Mouse (Mus musculus): ENCODE results near the gene Ifrd1.
"Not testable (repeated sequence)": the region's sequence is repeated elsewhere in the genome, so short reads cannot be mapped to it uniquely, and the experiment has no call there.

Ifrd1 gene

DNA sequence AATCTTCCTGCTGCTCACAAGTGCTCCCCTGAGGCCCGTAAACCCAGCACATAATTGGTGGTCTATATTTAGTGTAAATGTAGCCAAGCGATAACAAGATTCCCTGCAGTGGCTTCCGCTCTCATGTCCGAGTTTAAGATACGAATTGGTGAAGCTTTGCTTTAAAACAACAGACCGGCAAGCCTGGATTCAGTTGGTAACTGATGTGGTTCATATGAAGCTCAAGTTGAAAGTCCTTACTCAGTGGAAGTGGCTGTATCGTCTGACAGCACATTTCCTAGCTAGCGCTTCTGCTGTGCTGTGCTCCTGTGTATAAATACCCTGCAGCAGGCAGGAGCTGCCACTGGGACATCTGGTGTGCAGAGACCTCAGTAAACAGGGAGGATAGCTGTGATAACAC, 49.0 kb downstream of the Ifrd1 start, which contains the start of gene Lsmem1:
Gene Lsmem1 (minus strand): TSS at position 189 of the 400 bp plus-strand sequence.
- DNase-seq (ENCODE audit: extremely low spot score) = no peak

DNA sequence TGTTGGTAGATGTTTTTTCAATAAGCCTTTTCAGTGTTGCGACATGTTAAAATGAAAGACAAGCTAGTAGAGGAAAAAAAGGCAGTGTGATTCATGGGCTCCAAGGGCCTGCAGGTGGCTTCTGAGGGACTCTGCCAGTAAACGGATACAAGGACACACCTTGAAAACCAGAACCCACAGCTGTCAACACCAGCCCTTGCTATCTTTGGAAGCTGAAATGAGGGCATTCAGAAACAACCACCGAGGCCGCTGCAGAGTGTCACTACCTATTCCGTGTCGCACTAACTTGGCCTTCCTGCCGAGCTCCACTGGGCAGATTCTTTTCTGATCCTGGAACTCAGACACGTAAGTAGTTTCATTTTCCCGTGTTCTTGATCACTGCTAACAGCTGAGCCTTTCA, 49.9 kb downstream of the Ifrd1 start:
- DNase-seq (ENCODE audit: extremely low spot score) = no peak

DNA sequence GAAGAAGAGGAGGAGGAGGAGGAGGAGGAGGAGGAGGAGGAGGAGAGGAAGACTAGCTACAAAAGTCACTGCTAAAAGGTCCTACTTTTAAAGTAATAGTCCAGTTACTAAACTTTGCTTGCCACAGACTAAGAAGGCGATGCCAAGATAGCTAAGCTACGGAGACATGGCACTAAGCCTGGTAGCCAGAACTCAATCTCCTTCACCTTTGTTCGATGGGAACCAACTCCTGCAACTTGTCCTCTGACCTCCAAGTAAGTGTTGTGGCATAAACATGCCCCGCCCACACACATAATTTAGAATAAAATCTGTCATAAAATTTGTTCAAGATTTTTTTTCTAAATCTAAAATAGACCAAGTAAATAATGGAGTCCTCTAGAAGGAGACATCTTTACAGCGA, 50.3 kb downstream of the Ifrd1 start:
- DNase-seq (ENCODE audit: extremely low spot score) = no peak

DNA sequence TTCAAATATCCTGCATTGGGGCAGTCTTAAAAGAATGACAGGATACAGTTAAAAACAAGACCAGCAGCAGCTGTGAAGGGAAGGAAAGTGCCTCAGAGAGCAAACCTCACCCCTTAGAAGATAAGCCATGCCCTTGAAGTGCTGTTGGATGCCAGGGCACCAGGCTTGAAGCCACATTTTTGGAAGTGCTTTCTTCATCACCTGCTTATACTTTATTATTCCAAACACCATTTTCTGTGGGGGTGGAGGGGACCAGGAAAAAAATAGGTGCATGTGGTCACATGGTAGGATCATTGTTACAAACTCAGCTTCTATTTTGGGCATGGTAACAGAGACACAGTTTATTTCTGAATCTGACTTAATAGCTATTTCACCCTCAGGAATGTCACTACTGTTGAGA, 50.8 kb downstream of the Ifrd1 start:
- DNase-seq (ENCODE audit: extremely low spot score) = no peak

DNA sequence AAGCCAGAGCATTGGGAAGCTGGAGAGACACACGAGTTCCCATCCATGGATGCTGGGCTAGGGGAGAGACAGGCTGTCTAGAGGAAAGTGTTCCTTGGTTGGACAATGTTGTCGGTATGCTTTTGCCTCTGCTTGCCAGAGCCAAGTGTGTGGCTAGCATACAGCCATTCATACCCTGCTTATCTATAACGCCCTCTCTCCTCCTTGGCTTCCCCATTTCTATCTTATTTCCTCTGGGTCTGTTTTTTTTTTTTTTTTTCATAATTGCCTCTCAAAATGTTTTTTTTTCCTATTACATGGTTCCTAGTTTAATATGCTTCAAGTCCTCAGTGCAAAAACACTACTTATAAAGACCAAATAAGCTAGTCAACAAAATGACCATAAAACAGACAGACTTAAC, 62.8 kb downstream of the Ifrd1 start:
- DNase-seq (ENCODE audit: extremely low spot score) = no peak

DNA sequence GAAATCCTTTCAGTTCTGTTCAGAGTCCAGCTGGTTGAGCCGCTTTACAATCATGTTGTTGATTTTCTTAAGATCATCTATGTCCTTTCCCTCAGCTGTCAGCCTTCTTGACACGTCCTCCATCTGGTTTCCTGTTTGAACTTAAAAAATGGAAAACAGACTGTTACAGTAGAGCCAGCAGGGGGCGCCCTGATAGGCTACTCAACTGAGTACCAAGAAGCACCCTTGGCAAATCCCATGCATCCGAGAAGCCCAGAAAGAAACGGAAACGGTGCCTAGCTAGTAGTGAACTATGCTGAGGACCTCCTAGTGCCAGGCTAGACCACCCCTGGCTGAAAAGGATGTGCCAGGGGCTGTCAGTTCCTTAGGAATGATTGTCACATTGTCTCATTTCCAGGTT, 71.2 kb downstream of the Ifrd1 start:
- DNase-seq (ENCODE audit: extremely low spot score) = no peak

DNA sequence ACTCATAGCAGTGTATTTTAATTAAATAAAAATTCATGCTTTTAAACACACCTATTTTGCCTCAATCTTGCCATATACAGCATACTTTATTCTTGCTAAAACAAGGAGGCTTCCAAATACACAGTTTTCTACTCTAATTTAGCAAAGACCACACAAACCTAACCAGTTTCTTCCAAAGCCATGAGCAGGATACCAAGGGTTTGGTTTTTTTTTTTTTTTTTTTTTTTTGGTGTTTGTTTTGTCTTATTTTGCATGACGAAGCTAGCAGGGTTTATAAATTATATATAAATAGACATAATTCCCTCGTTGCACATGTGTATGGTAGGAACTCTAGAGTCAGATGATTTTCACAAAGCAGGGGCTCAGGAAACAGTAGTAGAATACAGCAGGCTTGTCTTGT, 72.1 kb downstream of the Ifrd1 start:
- no peak for DNase-seq (ENCODE audit: extremely low spot score)

DNA sequence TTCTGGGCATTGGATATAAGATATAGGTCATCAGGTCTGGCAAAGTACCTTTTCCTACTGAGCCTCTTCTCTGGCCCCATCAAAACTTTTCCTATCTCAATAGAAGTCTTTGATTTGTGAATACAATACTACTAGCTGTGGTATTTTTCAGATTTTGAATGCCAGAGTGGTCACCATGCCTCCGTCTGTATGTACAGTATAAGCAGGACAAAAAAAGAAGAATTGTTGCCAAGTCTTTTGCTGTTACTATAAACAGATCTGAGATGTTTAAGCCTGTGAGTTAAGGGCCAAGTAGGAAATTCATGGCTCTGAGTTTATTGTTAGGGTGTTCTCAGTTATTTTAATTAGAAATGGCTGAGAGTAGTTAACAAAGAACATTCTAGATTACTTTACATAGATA, 73.1 kb downstream of the Ifrd1 start:
- not testable (repeated sequence) for DNase-seq (ENCODE audit: extremely low spot score)

DNA sequence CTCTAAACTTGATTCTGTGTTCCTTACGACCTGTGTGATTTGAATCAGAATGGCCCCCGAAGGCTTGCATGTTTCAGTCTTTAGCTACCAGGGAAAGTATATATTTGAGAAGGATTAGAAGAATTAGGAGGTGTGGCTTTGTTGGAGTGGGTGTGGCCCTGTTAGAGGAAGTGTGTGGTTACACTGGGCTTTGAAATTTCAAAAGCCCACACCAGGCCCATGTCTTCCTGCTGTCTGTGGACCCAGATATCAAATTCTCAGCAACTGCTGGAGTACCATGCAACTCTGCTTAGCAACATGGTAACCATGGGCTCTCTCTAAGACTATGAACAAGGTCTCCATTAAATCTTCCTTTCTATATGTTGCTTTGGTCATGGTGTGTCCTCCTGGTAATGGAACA, 76.7 kb downstream of the Ifrd1 start:
- DNase-seq (ENCODE audit: extremely low spot score) = no peak

DNA sequence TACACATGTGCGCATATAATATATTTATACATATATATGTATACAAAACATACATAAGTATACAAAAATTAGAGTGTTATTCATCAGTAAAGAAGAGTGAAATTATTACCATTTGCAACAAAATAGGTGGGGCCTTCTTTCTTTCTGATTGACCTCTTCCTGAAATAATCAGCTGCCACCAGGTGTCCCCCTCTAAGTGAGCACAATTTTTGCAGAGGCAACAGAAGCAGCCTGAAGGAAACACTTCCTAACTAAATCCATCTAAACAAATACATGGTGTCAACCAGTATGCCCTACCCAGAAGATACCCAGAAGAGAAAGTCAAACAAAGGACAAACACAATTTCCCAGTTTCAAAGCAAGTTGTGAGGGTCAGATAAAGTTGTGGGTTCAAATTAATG, 78.6 kb downstream of the Ifrd1 start:
- DNase-seq (ENCODE audit: extremely low spot score) = no peak

DNA sequence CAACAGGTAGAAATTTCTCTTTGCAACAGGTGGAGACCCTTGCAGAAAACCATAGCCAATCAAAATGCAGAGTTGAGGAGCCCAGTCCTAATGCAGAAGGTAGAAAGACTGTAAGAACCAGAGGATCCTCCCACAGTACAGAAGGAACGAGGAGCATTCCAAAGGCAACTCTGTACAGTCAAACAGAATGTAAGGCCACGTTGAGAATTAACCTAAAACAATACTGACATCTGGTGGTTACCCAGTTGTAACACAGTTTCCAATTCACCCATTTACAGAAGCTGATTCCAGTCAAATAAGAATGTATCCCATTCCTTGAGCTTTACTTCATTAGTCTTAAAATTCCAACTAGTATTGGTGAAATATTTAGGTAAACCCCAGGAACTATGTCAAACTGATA, 83.7 kb downstream of the Ifrd1 start:
- DNase-seq (ENCODE audit: extremely low spot score) = peak; percentile 26

DNA sequence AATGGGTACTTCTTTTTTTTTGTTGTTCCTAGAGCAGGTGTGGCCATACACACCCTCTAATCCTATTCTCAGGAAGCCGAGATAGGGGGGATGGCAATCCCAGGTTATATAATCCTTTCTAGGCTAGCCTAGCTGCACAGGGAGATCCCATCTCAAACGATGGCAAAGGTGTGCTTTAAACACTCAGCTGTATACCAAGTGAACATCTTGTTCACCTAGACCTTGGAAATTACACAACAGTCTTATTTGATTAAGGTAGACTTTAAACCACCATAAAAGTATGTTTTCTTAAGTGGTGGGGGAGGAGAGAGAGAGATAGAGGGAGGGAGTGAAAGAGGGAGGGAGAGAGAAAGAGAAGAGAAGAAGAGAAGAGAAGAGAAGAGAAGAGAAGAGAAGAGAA, 87.5 kb downstream of the Ifrd1 start:
- no peak for DNase-seq (ENCODE audit: extremely low spot score)

DNA sequence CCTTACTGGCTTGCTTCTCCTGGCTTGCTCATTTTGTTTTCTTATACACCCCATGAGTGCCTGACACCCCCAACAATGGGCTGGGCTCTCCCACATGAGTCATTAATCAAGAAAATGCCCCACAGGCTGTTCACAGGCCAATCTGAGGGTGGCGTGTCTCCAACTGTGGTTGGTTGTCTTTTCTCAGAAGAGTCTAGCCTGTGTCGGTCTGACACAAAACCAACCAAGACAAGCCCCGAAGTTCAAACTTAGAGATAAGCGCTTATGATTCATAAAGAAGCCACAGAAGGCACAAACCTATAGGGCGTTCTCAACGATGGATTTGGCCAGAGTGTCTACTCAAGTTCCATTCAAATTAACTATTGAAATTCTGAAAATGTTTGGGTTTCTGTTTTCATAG, 94.1 kb downstream of the Ifrd1 start:
- DNase-seq (ENCODE audit: extremely low spot score) = no peak

DNA sequence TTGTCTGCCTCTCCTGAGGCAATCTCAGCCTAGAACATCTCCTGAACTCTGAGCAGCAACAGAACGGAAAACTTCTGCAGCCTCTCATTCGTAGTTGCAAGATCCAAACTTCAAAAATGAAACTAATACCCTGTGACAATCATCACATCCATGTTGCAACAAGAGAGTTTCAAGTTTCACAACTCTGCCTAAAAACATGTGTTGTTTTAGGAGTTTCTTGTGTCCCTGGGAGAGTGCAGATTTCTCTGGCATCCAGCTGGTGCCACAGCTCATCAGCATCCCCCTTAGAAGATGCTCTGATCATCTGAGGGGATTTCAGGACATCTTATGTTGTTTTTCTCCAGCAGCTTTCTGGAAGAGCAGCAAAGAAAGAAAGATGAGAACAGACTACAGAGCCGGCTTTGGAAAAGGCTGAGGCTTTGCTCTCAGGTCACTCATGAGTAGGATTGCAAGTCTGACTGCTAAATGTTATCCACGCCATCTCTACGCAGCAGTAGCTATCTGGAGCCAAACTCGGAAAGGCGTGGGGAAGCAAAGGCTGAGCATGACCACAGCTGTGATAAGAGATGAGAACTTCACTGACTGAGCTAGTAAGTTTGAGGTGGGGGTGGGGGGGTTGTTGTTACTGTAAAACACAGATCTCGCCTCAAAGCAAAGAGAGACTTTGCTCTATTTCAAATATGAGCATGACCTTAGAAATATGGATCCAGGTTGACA, 95.8 kb downstream of the Ifrd1 start:
- no peak for DNase-seq (ENCODE audit: extremely low spot score)
